Mouse (Mus musculus) C2C12 (cell line): ENCODE measurements around the gene Fbxl12. TPM values are rescaled to one million over a fixed set of nuclear protein-coding genes. Genes with fewer than 3 reads are reported as not detected.

Experiments used
- H3K27me3 ChIP-seq: one replicate; pipeline ENCODE4 v1.6.1; 2011; ENCODE audit not compliant: control insufficient read depth, insufficient read depth, insufficient read length
- H3K36me3 ChIP-seq: one replicate; pipeline ENCODE4 v1.6.1; 2011; ENCODE audit not compliant: control insufficient read depth, insufficient read depth
- H3K4me3 ChIP-seq: one replicate; pipeline ENCODE4 v1.5.1; 2011; ENCODE audit warnings: mild to moderate bottlenecking, control low read depth; ENCODE audit not compliant: poor library complexity, insufficient read depth, severe bottlenecking
- H3K79me2 ChIP-seq: one replicate; pipeline ENCODE4 v1.6.1; 2011; ENCODE audit not compliant: control insufficient read depth, insufficient read depth
- H3K79me3 ChIP-seq: one replicate; pipeline ENCODE4 v1.6.1; 2011; ENCODE audit warnings: low read depth, control low read depth
- H3ac ChIP-seq: one replicate; pipeline ENCODE3; 2011; ENCODE audit warnings: low read depth; ENCODE audit not compliant: control insufficient read depth, insufficient read length
- CEBPB ChIP-seq: IDR thresholded peaks from one replicate; pipeline ENCODE4 v1.6.1; 2011; ENCODE audit warnings: low read depth, mild to moderate bottlenecking, control low read depth, moderate library complexity
- CTCF ChIP-seq: IDR thresholded peaks from one replicate; pipeline ENCODE4 v1.5.1; 2011; ENCODE audit not compliant: control insufficient read depth, insufficient read depth, insufficient read length
- FOSL1 ChIP-seq: IDR thresholded peaks from one replicate; pipeline ENCODE4 v1.8.0; 2011; ENCODE audit warnings: mild to moderate bottlenecking, low read length; ENCODE audit not compliant: poor library complexity, insufficient read depth, severe bottlenecking
- MAX ChIP-seq: IDR thresholded peaks from one replicate; pipeline ENCODE4 v1.6.1; 2011; ENCODE audit warnings: mild to moderate bottlenecking, control low read depth
- MYOD1 ChIP-seq: IDR thresholded peaks from one replicate; pipeline ENCODE4 v1.6.1; 2011; ENCODE audit warnings: low read depth; ENCODE audit not compliant: control insufficient read depth, insufficient read length
- MYOG ChIP-seq: IDR thresholded peaks from one replicate; pipeline ENCODE4 v1.6.1; 2011; ENCODE audit not compliant: control insufficient read depth, insufficient read length; ENCODE audit errors: extremely low read depth
- USF1 ChIP-seq: IDR thresholded peaks from one replicate; pipeline ENCODE4 v1.6.1; 2011; ENCODE audit warnings: low read depth, mild to moderate bottlenecking, control low read depth, moderate library complexity
- polyA plus RNA-seq: library from polyadenylated mRNA; unstranded; fragments of >200 nt; fragmentation: generic; extraction: Trizol; gene quantifications from one replicate; pipeline ENCODE4 v1.2.1, GENCODE M21; 2012; ENCODE audit warnings: missing spikeins

The Fbxl12 gene
- polyA plus RNA-seq, 1 experiment = 7.9 TPM

DNA sequence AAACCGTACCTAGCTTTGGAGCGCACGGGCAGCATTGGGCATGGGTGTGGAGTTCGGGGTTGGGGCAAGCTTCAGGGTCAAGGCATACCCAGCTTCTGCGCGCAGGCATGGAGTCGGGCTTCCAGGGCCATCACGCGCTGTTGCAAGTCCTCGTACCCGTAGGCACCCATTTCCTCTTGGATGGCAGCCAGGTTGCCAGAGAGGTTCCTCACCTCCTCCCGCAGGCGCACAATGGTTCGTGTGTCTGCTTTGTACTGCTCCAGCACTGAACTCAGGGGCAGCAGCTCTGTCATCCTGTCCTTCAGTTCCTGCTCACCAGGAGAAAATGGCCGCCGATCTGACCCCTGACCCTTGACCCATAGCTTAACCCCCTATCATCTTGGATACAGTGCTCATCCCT lies 27.5 kb upstream of the Fbxl12 start:
- Histone ChIP-seq H3K27me3 (peaks cover under 1% of the 10 kb centered on the region), H3K36me3 (no peaks in the 10 kb centered on the region), H3ac (no peak overlapping the region), H3K79me2 (no peaks in the 10 kb centered on the region), H3K79me3 (no peaks in the 10 kb centered on the region), H3K4me3 (no peak overlapping the region)
- TF ChIP-seq MYOG = no peak
- no peak for TF ChIP-seq CEBPB
- TF ChIP-seq USF1 = no peak
- TF ChIP-seq MAX = no peak
- no peak for TF ChIP-seq CTCF

DNA sequence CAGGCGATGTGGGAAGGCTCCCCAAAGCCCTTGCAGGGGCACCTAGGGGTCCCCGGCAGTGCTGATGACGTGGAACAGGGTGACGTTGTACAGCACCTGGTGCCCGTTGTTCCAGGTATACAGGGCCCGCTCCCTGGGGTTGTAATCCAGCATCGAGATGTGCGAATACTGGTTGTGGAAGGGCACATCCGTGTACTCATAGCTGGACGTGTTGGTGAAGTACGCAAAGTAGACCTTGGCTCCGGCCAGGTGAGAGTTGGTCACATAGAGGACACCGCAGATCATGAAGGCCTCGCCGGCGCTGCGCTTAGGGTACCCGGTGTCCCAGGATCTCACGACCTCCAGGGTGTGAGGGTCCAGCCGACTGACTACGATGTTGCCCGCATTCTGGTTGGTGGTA lies 23.5 kb upstream of the Fbxl12 start:
- H3K4me3 ChIP-seq = no peak overlapping the region
- no peaks in the 10 kb centered on the region for H3K79me2 ChIP-seq
- no peak for TF ChIP-seq MYOD1
- no peak for TF ChIP-seq MYOG
- TF ChIP-seq CEBPB = no peak
- TF ChIP-seq MAX = no peak
- no peak for TF ChIP-seq FOSL1
- TF ChIP-seq CTCF = no peak
- TF ChIP-seq USF1 = no peak
- no peaks in the 10 kb centered on the region for H3K27me3 ChIP-seq
- peaks cover 20% of the 10 kb centered on the region for H3K36me3 ChIP-seq
- no peak overlapping the region for H3ac ChIP-seq
- no peaks in the 10 kb centered on the region for H3K79me3 ChIP-seq

DNA sequence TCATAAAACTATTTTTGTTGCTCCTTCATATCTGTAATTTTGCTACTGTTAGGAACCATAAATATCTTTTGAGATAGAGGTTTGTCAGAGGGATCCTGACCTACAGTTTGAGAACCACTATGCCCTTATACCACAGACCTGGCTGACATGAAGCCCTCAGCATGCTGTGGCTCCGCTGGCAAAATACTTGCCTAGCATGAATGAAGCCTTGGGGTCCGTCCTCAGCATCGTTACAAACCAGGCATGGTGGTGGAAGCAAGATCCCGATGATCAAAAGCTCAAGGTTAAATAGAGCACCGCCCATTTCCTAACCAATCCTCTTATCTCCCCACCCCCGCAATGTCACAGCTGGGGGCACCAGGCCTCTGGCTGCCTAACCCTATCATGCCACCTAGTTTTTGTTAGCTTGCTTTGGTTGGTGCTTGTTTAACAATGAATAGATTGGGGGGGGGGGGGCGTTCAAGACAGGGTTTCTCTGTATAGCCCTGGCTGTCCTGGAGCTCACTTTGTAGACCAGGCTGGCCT lies 22.0 kb upstream of the Fbxl12 start:
- H3K79me3 ChIP-seq = no peaks in the 10 kb centered on the region
- H3K4me3 ChIP-seq = no peak overlapping the region
- H3ac ChIP-seq = no peak overlapping the region
- peaks cover 32% of the 10 kb centered on the region for H3K36me3 ChIP-seq
- no peaks in the 10 kb centered on the region for H3K79me2 ChIP-seq
- TF ChIP-seq FOSL1 (no peak), CTCF (no peak), MAX (no peak), MYOG (no peak), MYOD1 (no peak), CEBPB (no peak), USF1 (no peak)
- no peaks in the 10 kb centered on the region for H3K27me3 ChIP-seq

DNA sequence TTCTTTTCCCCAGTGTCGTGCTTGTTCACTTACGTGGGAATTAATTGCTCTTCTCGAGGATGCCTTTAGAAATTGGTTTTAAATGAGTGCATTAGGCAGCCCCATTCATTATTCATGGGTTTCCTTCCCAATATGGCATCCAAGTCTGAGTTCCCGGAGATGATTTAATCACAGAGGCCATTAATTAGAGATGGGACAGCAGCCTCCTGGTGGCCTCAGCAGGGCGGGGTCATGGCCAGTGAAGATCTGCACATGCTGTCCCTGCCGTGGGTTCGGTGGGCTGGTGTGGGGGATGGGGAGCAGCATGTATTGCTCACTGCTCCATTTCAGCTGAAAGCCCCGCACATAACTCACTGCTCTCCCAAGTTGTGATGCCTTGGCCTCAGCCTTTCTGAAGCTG lies 21.4 kb upstream of the Fbxl12 start:
- H3K79me3 ChIP-seq = no peaks in the 10 kb centered on the region
- no peak for TF ChIP-seq CEBPB
- no peak for TF ChIP-seq MYOD1
- TF ChIP-seq MAX = no peak
- no peak for TF ChIP-seq FOSL1
- TF ChIP-seq CTCF = no peak
- H3K36me3 ChIP-seq = peaks cover 32% of the 10 kb centered on the region
- H3K27me3 ChIP-seq = no peaks in the 10 kb centered on the region
- H3K79me2 ChIP-seq = no peaks in the 10 kb centered on the region
- no peak overlapping the region for H3ac ChIP-seq
- no peak overlapping the region for H3K4me3 ChIP-seq

DNA sequence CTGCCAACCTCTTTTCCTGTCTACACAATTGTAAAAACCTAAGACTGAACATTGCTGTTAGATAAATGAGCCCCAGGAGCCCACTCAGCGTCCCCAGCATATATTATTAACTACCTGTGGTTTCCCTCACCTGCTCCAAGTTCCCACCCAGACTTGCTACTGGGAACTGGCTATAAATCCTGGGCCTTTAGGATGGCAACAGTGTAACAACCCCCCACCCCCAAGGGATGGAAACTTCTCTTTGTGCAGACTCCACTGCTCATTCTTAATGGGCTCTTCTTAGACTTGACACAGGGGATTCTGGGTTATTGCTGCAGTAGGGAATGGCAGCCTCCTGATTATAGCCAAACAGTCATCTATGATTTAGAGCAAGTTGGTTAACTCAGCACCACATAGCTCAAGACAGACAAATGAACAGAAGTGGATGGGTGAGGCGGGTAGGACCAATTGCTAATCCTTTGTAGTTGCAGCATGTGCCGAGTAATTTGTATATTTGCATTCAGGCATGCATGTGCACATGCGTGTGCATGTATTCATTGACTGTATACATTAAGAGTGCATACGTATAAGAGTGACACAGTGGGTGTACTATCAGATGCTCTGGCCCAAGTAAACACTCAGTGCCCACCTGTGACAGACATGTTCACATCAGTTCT lies 20.5 kb upstream of the Fbxl12 start:
- H3K79me2 ChIP-seq = peaks cover 5% of the 10 kb centered on the region
- peaks cover 34% of the 10 kb centered on the region for H3K36me3 ChIP-seq
- H3K79me3 ChIP-seq = no peaks in the 10 kb centered on the region
- no peak overlapping the region for H3K4me3 ChIP-seq
- H3ac ChIP-seq = no peak overlapping the region
- no peaks in the 10 kb centered on the region for H3K27me3 ChIP-seq
- TF ChIP-seq MYOG (no peak), MAX (no peak), CEBPB (no peak), FOSL1 (no peak), CTCF (no peak), MYOD1 (no peak), USF1 (no peak)

DNA sequence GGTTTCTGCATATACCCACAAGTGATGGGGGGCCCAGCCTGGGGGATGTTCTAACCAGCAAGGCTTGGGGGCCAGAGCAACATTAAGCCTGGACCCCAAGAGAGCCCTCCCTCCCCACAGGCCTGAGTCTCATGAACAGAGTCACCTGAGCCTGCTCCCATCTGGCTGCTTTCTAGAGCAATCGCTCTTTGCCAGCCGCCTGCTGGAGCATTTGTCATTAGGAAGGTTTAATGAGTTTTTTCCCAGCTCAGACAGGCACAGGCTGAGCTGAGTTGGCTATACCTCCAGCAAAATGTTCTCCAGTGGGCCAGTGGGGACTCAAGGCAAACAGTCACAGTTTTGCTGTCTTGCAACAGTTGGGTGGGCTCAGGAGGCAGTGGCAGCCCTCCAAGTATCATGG lies 19.8 kb upstream of the Fbxl12 start:
- peaks cover 12% of the 10 kb centered on the region for H3K79me2 ChIP-seq
- H3K79me3 ChIP-seq = no peaks in the 10 kb centered on the region
- TF ChIP-seq FOSL1 = no peak
- no peak for TF ChIP-seq CEBPB
- TF ChIP-seq MYOG = no peak
- H3K4me3 ChIP-seq = no peak overlapping the region
- H3K27me3 ChIP-seq = no peaks in the 10 kb centered on the region
- peaks cover 39% of the 10 kb centered on the region for H3K36me3 ChIP-seq
- no peak overlapping the region for H3ac ChIP-seq
